Mouse (Mus musculus) heart, embryonic 11.5 days (tissue): ENCODE results near the gene Scel. TPM values are rescaled to one million over a fixed set of nuclear protein-coding genes. Genes with fewer than 3 reads are reported as not detected.

Experiments used
- ATAC-seq: fragments of 200-750 bp; cut with Nextera tagmentation; replicated peaks from 2 replicates; pipeline ENCODE4 v1.8.0; 2017; ENCODE audit warnings: moderate library complexity; ENCODE audit not compliant: insufficient number of reproducible peaks, low FRiP score, low TSS enrichment
- H3K27ac ChIP-seq: fragments of 300-500 bp; sonication (generic); 2 replicates; pipeline ENCODE4 v1.5.1; 2014; ENCODE audit warnings: mild to moderate bottlenecking, low read depth, low read length
- H3K27me3 ChIP-seq: fragments of 300-500 bp; sonication (generic); 2 replicates; pipeline ENCODE4 v1.6.1; 2014; ENCODE audit warnings: mild to moderate bottlenecking, low read length, mixed read lengths; ENCODE audit not compliant: control insufficient read depth, insufficient read depth
- H3K36me3 ChIP-seq: fragments of 300-500 bp; sonication (generic); 2 replicates; pipeline ENCODE4 v1.6.1; 2014; ENCODE audit warnings: mild to moderate bottlenecking, low read length, moderate library complexity, mixed read lengths; ENCODE audit not compliant: control insufficient read depth, insufficient read depth
- H3K4me1 ChIP-seq: fragments of 300-500 bp; sonication (generic); 2 replicates; pipeline ENCODE4 v1.6.1; 2014; ENCODE audit warnings: low read length; ENCODE audit not compliant: control insufficient read depth, insufficient read depth
- H3K4me2 ChIP-seq: fragments of 300-500 bp; sonication (generic); 2 replicates; pipeline ENCODE4 v1.6.1; 2014; ENCODE audit warnings: mild to moderate bottlenecking, moderate library complexity
- H3K4me3 ChIP-seq: fragments of 300-500 bp; sonication (generic); 2 replicates; pipeline ENCODE4 v1.5.1; 2014; ENCODE audit warnings: low read depth, low read length
- H3K9ac ChIP-seq: fragments of 300-500 bp; sonication (generic); 2 replicates; pipeline ENCODE4 v1.6.1; 2014; ENCODE audit warnings: mild to moderate bottlenecking, low read depth, low read length, moderate library complexity
- H3K9me3 ChIP-seq: fragments of 300-500 bp; sonication (generic); replicated peaks from 2 replicates; pipeline ENCODE4 v1.6.1; 2016; ENCODE audit warnings: low read length; ENCODE audit not compliant: control insufficient read depth
- WGBS: fragments of 180-500 bp; shearing (Covaris S2); extraction: QIAGEN DNeasy Blood & Tissue Kit; methylation state at CpG from one replicate; pipeline ENCODE4 v1.1.7; 2014; ENCODE audit not compliant: insufficient replicate concordance; 5-methylcytosine and 5-hydroxymethylcytosine counted together
- polyA plus RNA-seq: library from polyadenylated mRNA; unstranded; fragments of >200 nt; fragmentation: Nextera tagmentation; extraction: Ambion mirVana; gene quantifications from 2 replicates; pipeline ENCODE4 v1.2.1, GENCODE M21; 2014

Gene Scel
- polyA plus RNA-seq, 1 experiment from 2014 or later = 0.39 TPM

DNA sequence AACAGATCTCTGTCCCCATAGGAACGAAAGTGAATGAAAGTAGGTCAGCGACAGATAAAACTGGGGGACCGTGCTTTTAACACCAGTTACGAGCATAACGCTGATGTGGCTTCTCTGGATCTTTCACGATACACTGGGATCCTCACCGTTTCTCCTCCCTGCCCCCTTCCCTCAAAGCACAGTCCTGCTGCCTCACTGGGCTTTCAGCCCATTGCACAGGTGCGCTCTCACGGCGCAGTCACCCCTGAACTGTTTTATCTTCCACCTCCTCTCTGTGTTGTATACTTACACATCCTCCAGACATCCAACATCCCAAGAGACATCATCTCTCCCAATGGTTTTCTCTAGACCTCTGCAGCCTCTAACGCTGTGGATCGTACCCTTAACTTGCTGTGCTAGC, 33.1 kb downstream of the Scel start:
- H3K9ac ChIP-seq = no peak overlapping the region
- H3K27ac ChIP-seq = no peak overlapping the region
- H3K4me2 ChIP-seq = no peak overlapping the region
- WGBS = 86% methylated on average over 12 of the region's 12 CpGs
- H3K4me1 ChIP-seq = no peaks in the 10 kb centered on the region
- H3K4me3 ChIP-seq = no peak overlapping the region
- H3K27me3 ChIP-seq = no peaks in the 10 kb centered on the region
- H3K36me3 ChIP-seq = no peaks in the 10 kb centered on the region
- no peak for ATAC-seq
- no peaks in the 10 kb centered on the region for H3K9me3 ChIP-seq

DNA sequence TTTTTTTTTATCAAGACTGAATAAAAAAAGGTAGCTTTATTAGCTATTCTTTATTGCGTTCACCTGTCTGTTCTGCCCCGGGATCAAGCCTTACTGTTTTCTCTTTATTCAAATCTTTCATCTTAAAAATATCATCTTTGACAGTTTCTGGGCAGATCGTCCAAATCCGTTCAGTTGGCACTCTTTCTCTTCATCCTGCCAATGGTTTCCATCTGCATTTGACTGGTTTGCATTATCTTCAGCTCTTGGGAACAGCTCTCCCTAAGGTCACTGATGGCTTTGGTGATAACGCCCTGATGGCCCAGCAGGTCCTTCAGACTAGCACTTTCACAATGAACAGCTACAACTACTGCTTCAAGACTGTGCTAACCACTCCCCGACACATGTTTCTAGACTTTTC, 35.1 kb downstream of the Scel start:
- Histone ChIP-seq H3K4me3 (no peak overlapping the region), H3K4me1 (no peaks in the 10 kb centered on the region), H3K36me3 (no peaks in the 10 kb centered on the region), H3K4me2 (no peak overlapping the region), H3K9me3 (no peaks in the 10 kb centered on the region), H3K27me3 (no peaks in the 10 kb centered on the region), H3K27ac (no peak overlapping the region), H3K9ac (no peak overlapping the region)
- 76% methylated on average over 6 of the region's 6 CpGs for WGBS
- no peak for ATAC-seq

DNA sequence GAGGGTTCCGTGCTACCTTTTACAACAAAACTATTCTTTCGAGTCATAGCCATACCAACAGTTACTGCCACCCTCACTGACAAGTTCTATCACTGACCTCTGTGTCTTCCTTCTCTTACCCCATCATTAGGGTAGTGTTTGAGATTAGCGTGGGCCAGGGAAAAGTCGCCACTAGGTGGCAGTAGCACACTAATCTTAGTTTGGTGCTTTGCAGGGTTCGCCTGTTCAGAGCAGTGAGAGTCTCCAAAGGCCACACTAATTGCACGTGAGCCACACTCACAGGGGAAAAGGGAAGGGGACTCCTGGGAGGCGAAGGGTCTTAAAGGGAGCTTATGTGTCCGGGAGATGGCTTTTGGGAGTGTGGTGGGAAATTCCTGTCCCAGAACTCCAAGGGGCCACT, 37.3 kb downstream of the Scel start:
- Histone ChIP-seq H3K4me2 (no peak overlapping the region), H3K36me3 (no peaks in the 10 kb centered on the region), H3K4me3 (no peak overlapping the region), H3K27me3 (no peaks in the 10 kb centered on the region), H3K27ac (no peak overlapping the region), H3K9me3 (no peaks in the 10 kb centered on the region), H3K9ac (no peak overlapping the region), H3K4me1 (no peaks in the 10 kb centered on the region)
- WGBS = 17% methylated on average over 8 of the region's 8 CpGs
- ATAC-seq = no peak

GRCm38 (mm10) chr14:103550921-103551320, 37.8 kb downstream of the Scel start:
- H3K4me3 ChIP-seq = no peak overlapping the region
- no peak overlapping the region for H3K27ac ChIP-seq
- no peak for ATAC-seq
- H3K4me2 ChIP-seq = no peak overlapping the region
- H3K9ac ChIP-seq = no peak overlapping the region
- no peaks in the 10 kb centered on the region for H3K27me3 ChIP-seq
- H3K36me3 ChIP-seq = no peaks in the 10 kb centered on the region
- H3K9me3 ChIP-seq = no peaks in the 10 kb centered on the region
- H3K4me1 ChIP-seq = no peaks in the 10 kb centered on the region
- 74% methylated on average over 10 of the region's 10 CpGs for WGBS

- Histone ChIP-seq H3K4me3 (no peak overlapping the region), H3K27me3 (no peaks in the 10 kb centered on the region), H3K36me3 (no peaks in the 10 kb centered on the region), H3K4me2 (no peak overlapping the region), H3K4me1 (no peaks in the 10 kb centered on the region), H3K9ac (no peak overlapping the region), H3K9me3 (no peaks in the 10 kb centered on the region), H3K27ac (no peak overlapping the region)
- no peak for ATAC-seq
- 67% methylated on average over 4 of the region's 4 CpGs for WGBS
Observed at GRCm38 (mm10) chr14:103551921-103552320, 38.8 kb downstream of the Scel start.

GRCm38 (mm10) chr14:103552379-103552778, 39.2 kb downstream of the Scel start:
- ATAC-seq = no peak
- no peak overlapping the region for H3K4me3 ChIP-seq
- H3K4me2 ChIP-seq = no peak overlapping the region
- no peaks in the 10 kb centered on the region for H3K27me3 ChIP-seq
- H3K9ac ChIP-seq = no peak overlapping the region
- H3K9me3 ChIP-seq = no peaks in the 10 kb centered on the region
- H3K4me1 ChIP-seq = no peaks in the 10 kb centered on the region
- H3K27ac ChIP-seq = no peak overlapping the region
- 71% methylated on average over 4 of the region's 4 CpGs for WGBS
- no peaks in the 10 kb centered on the region for H3K36me3 ChIP-seq

DNA sequence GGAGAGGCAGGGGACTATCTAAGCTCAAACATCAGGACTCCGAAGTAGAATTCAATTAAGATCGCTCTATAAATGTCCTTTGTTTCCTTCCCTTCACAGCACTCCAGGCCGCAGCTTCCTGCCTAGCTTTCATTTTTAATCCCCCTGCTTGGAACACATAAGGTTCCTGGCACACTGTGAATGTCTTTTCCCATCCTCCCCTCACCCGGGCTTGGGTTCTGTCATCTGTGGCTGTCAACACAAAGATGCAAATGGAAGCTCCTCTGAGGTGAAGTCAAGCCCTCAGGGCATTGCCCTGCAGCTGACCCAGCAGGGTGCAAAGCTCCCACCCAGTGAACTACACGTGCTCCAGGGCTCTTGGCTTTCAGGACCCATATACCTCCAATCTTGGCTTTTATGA, 43.5 kb downstream of the Scel start:
- Histone ChIP-seq H3K4me3 (no peak overlapping the region), H3K4me2 (no peak overlapping the region), H3K27ac (no peak overlapping the region), H3K36me3 (no peaks in the 10 kb centered on the region), H3K4me1 (no peaks in the 10 kb centered on the region), H3K9ac (no peak overlapping the region), H3K27me3 (no peaks in the 10 kb centered on the region), H3K9me3 (no peaks in the 10 kb centered on the region)
- WGBS = 50% methylated on average over 5 of the region's 5 CpGs
- ATAC-seq = no peak

GRCm38 (mm10) chr14:103561383-103562096, 48.4 kb downstream of the Scel start:
- H3K4me3 ChIP-seq = no peak overlapping the region
- no peaks in the 10 kb centered on the region for H3K27me3 ChIP-seq

GRCm38 (mm10) chr14:103567957-103568356, 54.8 kb downstream of the Scel start:
- Histone ChIP-seq H3K4me1 (no peaks in the 10 kb centered on the region), H3K27me3 (no peaks in the 10 kb centered on the region), H3K36me3 (no peaks in the 10 kb centered on the region), H3K9ac (no peak overlapping the region), H3K27ac (no peak overlapping the region), H3K4me3 (no peak overlapping the region), H3K4me2 (no peak overlapping the region), H3K9me3 (no peaks in the 10 kb centered on the region)
- WGBS = 33% methylated on average over 1 of the region's 1 CpGs
- ATAC-seq = no peak

More at GRCm38 (mm10) chr14:103561383-103562096, 48.4 kb downstream of the Scel start:
- no peak overlapping the region for H3K9ac ChIP-seq
- no peaks in the 10 kb centered on the region for H3K9me3 ChIP-seq
- no peak overlapping the region for H3K27ac ChIP-seq
- 78% methylated on average over 8 of the region's 8 CpGs for WGBS
- H3K4me2 ChIP-seq = no peak overlapping the region
- no peaks in the 10 kb centered on the region for H3K4me1 ChIP-seq
- H3K36me3 ChIP-seq = no peaks in the 10 kb centered on the region
- no peak for ATAC-seq
